ENCODE assay signal across 8 mouse cellular contexts in the genomic region with DNA sequence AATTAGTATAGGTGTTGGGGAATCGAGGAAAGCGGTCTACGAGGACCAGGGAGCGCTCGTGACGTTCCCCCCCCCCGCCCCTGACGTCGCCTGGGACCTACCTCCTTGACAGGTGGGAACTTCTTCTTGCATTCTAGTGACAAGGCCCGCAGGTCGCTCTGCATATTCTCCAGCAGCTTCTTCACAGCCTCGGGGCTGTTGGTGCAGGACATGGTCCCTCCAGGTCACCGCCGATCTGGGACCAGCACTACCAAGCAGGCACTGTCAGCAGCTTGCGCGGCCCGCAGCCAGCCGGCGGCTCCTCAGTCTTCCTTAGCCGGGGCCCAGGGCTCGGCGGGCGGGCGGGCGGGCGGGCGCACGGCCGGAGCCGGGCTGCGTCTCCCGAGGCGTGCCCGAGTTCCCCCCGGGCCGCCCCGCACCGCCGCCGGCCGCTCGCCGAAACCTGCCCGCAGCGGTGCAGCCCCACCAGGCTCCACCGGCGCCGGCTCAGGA. TPM values are rescaled to one million over a fixed set of nuclear protein-coding genes. Genes with fewer than 3 reads are reported as not detected.
DNase-seq lines count a peak whose midpoint lies in the region; ATAC-seq and TF ChIP-seq lines count a peak whose summit lies in the region.

No protein-coding gene starts in this region.

- in situ Hi-C loops in ES-E14 (cut with MboI; ENCODE audit: low sequenced_read_pairs in 2 of 2, unreplicated experiment in 2 of 2) = loop anchor here in 1 of 2 experiments (25.0 kb wide), 1 partner anchor 513 kb away; no protein-coding TSS in a partner anchor

- peak; percentile 14 to 17 for DNase-seq in kidney, adult 8-10 months
- DNase-seq in kidney, adult 18-20 months = no peak
- DNase-seq in ES-E14 (ENCODE audit: low read depth, low spot score) = no peak
- DNase-seq in embryo, embryonic 9.5 days (ENCODE audit: extremely low spot score) = peak; percentile 9
- no peak for DNase-seq in hindbrain, embryonic 14.5 days (ENCODE audit: low spot score)
- peak; percentile 22 for DNase-seq in lung, postnatal 10 days
- DNase-seq in MN1 (ENCODE audit: low spot score) = no peak
- DNase-seq in gastrocnemius, postnatal 4 days (ENCODE audit: low spot score in 2 of 2) = no peak

- peak; percentile 69; the same call in 1 of the 2 replicates for ATAC-seq in hindbrain, embryonic 14.5 days (ENCODE audit: low FRiP score)

- H3K4me2 ChIP-seq in hindbrain, embryonic 14.5 days (replicated peaks) = peak overlapping the region; percentile 83

- no peak overlapping the region for H3K27ac ChIP-seq in ES-E14 (ENCODE audit: insufficient read depth, low read depth, low read length, poor library complexity, severe bottlenecking)
- H3K27ac ChIP-seq in hindbrain, embryonic 14.5 days = peak overlapping the region; percentile 75

- WGBS in hindbrain, embryonic 14.5 days = under 1% methylated on average over 47 of the region's 48 CpGs

- no peaks in the 10 kb centered on the region for H3K9me3 ChIP-seq in ES-E14 (ENCODE audit: control insufficient read depth, insufficient read depth, low read depth, low read length)
- no peaks in the 10 kb centered on the region for H3K9me3 ChIP-seq in hindbrain, embryonic 14.5 days (ENCODE audit: control insufficient read depth, low read length)

- peak overlapping the region; percentile 97 to 98 for H3K4me3 ChIP-seq in ES-E14 (ENCODE audit: insufficient read depth in 1 of 2, low read depth in 1 of 2, low read length in 2 of 2, poor library complexity in 1 of 2, severe bottlenecking in 1 of 2)
- peak overlapping the region; percentile 98 for H3K4me3 ChIP-seq in hindbrain, embryonic 14.5 days (replicated peaks; ENCODE audit: low read length)

- no peaks in the 10 kb centered on the region for H3K36me3 ChIP-seq in ES-E14 (ENCODE audit: control insufficient read depth, insufficient read depth, low read length, poor library complexity, severe bottlenecking)
- no peaks in the 10 kb centered on the region; the same call in 1 of the 2 replicates for H3K36me3 ChIP-seq in hindbrain, embryonic 14.5 days (replicated peaks; ENCODE audit: control insufficient read depth, insufficient read depth)

- H3K4me1 ChIP-seq in ES-E14 (ENCODE audit: control insufficient read depth in 2 of 2, insufficient read depth in 2 of 2, low read length in 2 of 2, poor library complexity in 1 of 2) = no peaks in the 10 kb centered on the region
- peaks cover 14% of the 10 kb centered on the region for H3K4me1 ChIP-seq in hindbrain, embryonic 14.5 days (replicated peaks; ENCODE audit: control insufficient read depth, insufficient read depth, low read length)

- H3K27me3 ChIP-seq in hindbrain, embryonic 14.5 days (ENCODE audit: control insufficient read depth, insufficient read depth, low read length) = no peaks in the 10 kb centered on the region; the same call in 1 of the 2 replicates

- H3K9ac ChIP-seq in ES-E14 (ENCODE audit: insufficient read depth, low read depth, low read length, poor library complexity, severe bottlenecking) = peak overlapping the region; percentile 87
- peak overlapping the region; percentile 94 for H3K9ac ChIP-seq in hindbrain, embryonic 14.5 days

TF ChIP-seq in ES-E14, 5 proteins besides CTCF, POLR2A, EP300 and RAD21:
- TF ChIP-seq ZC3H11A (IDR thresholded peaks at IDR 0.05; ENCODE audit: borderline replicate concordance, low read depth, low read length) = no peak
- no peak for TF ChIP-seq ZNF384 (IDR thresholded peaks at IDR 0.05; ENCODE audit: low read depth, low read length)
- no peak for TF ChIP-seq HCFC1 (IDR thresholded peaks at IDR 0.05; ENCODE audit: borderline replicate concordance, insufficient read depth, low read length)
- TF ChIP-seq CHD2 (IDR thresholded peaks at IDR 0.05; ENCODE audit: low read depth, low read length) = no peak
TF ChIP-seq in ES-E14: peak in this region for 0.

RNA-seq across cellular contexts. Expression of a gene that starts 0.5 kb away (rescaled TPM):
- total RNA-seq in ES-E14 (2012; rRNA removed) = 38.4 and 45.2 TPM in 2 replicates
- polyA plus RNA-seq in hindbrain, embryonic 14.5 days (2014; fragmentation: Nextera tagmentation; extraction: Ambion mirVana) = 42.5 and 43.3 TPM in 2 replicates
- total RNA-seq in gastrocnemius, postnatal 4 days (2021) = 10 to 100 TPM; 63.0 to 70.4 TPM

Comparison
In these comparisons a context has a peak if more than half of its experiments do, and no peak if none do; other contexts are left out.
1. DNase-seq: peak in kidney, adult 8-10 months (2 of 2), embryo, embryonic 9.5 days (single experiment) and lung, postnatal 10 days (single experiment); none in kidney, adult 18-20 months (single experiment), ES-E14 (single experiment), hindbrain, embryonic 14.5 days (single experiment), MN1 (single experiment) and gastrocnemius, postnatal 4 days (0 of 2).